Mouse (Mus musculus) embryonic facial prominence, embryonic 13.5 days (tissue): ENCODE data around the gene Rit1. TPM values are rescaled to one million over a fixed set of nuclear protein-coding genes. Genes with fewer than 3 reads are reported as not detected.
"Not testable (repeated sequence)": the region's sequence is repeated elsewhere in the genome, so short reads cannot be mapped to it uniquely, and the experiment has no call there.

ENCODE experiments used
- ATAC-seq: fragments of 200-750 bp; cut with Nextera tagmentation; 2 replicates; pipeline ENCODE4 v1.8.0; 2017; ENCODE audit warnings: low read depth; ENCODE audit not compliant: insufficient number of reproducible peaks, insufficient read depth, low FRiP score, low TSS enrichment
- H3K27ac ChIP-seq: fragments of 300-500 bp; sonication (generic); 2 replicates; pipeline ENCODE4 v1.5.1; 2015; ENCODE audit warnings: moderate library complexity, mild to moderate bottlenecking, inconsistent platforms
- H3K27me3 ChIP-seq: fragments of 300-500 bp; sonication (generic); 2 replicates; pipeline ENCODE4 v1.6.1; 2015; ENCODE audit warnings: mild to moderate bottlenecking, inconsistent platforms
- H3K36me3 ChIP-seq: fragments of 300-500 bp; sonication (generic); 2 replicates; pipeline ENCODE4 v1.6.1; 2015; ENCODE audit warnings: mild to moderate bottlenecking, inconsistent platforms
- H3K4me1 ChIP-seq: fragments of 300-500 bp; sonication (generic); 2 replicates; pipeline ENCODE4 v1.6.1; 2015; ENCODE audit warnings: inconsistent platforms
- H3K4me2 ChIP-seq: fragments of 300-500 bp; sonication (generic); 2 replicates; pipeline ENCODE4 v1.6.1; 2015; ENCODE audit warnings: moderate library complexity, mild to moderate bottlenecking, inconsistent platforms
- H3K4me3 ChIP-seq: fragments of 300-500 bp; sonication (generic); 2 replicates; pipeline ENCODE4 v1.5.1; 2015; ENCODE audit warnings: mild to moderate bottlenecking, inconsistent platforms
- H3K9ac ChIP-seq: fragments of 300-500 bp; sonication (generic); 2 replicates; pipeline ENCODE4 v1.6.1; 2015; ENCODE audit warnings: mild to moderate bottlenecking, inconsistent platforms
- H3K9me3 ChIP-seq: fragments of 300-500 bp; sonication (generic); 2 replicates; pipeline ENCODE4 v1.6.1; 2016; ENCODE audit warnings: inconsistent platforms
- WGBS: fragments of 180-500 bp; shearing (Covaris S2); methylation state at CpG from one replicate; pipeline ENCODE4 v1.1.7; 2015; ENCODE audit warnings: mixed read lengths; 5-methylcytosine and 5-hydroxymethylcytosine counted together
- polyA plus RNA-seq: library from polyadenylated mRNA; unstranded; fragments of >200 nt; fragmentation: Nextera tagmentation; extraction: Ambion mirVana; gene quantifications from 2 replicates; pipeline ENCODE4 v1.2.1, GENCODE M21; 2015

Gene Rit1
- polyA plus RNA-seq, 1 experiment from 2014 or later = 54.4 TPM

DNA sequence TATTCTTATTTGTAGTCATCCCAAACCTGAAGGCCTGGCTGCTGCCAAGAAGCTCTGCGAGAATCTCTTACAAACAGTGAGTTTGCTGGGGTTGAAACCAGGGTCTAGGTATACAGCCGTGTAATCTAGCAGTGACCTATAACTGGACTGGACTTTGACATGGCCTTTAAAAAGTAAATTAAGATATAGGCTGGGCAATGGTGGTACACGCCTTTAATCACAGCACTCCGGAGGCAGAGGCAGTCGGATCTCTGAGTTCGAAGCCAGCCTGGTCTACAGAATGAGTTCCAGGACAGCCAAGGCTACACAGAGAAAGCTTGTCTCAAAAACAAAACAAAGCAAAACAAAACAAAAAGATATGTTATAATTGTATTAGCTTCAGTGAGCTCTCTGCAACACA, 17.8 kb upstream of the Rit1 start:
- no peak overlapping the region for H3K27ac ChIP-seq
- no peak overlapping the region for H3K4me3 ChIP-seq
- H3K9ac ChIP-seq = no peak overlapping the region
- H3K36me3 ChIP-seq = peaks cover 95% of the 10 kb centered on the region
- ATAC-seq = no peak
- no peak overlapping the region for H3K4me2 ChIP-seq
- 91% methylated on average over 6 of the region's 6 CpGs for WGBS
- H3K27me3 ChIP-seq = no peaks in the 10 kb centered on the region
- H3K4me1 ChIP-seq = no peaks in the 10 kb centered on the region
- H3K9me3 ChIP-seq = no peaks in the 10 kb centered on the region

DNA sequence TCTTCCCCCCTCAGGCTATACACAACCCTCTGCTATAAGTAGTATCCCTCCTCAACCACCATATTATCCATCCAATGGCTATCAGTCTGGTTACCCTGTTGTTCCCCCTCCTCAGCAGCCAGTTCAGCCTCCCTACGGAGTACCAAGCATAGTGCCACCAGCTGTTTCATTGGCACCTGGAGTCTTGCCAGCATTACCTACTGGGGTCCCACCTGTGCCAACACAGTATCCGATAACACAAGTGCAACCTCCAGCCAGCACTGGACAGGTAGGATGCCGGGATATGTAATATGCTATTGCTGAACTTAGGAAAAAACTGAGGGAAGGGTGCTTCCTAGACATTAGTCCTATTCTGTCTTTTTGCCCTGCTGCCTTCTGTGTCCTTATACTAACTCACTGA, 16.4 kb upstream of the Rit1 start:
- Histone ChIP-seq H3K4me1 (no peaks in the 10 kb centered on the region), H3K4me2 (no peak overlapping the region), H3K36me3 (peaks cover 94% of the 10 kb centered on the region), H3K27ac (no peak overlapping the region), H3K9me3 (no peaks in the 10 kb centered on the region), H3K9ac (no peak overlapping the region), H3K27me3 (no peaks in the 10 kb centered on the region), H3K4me3 (no peak overlapping the region)
- WGBS = 90% methylated on average over 3 of the region's 3 CpGs
- ATAC-seq = no peak

DNA sequence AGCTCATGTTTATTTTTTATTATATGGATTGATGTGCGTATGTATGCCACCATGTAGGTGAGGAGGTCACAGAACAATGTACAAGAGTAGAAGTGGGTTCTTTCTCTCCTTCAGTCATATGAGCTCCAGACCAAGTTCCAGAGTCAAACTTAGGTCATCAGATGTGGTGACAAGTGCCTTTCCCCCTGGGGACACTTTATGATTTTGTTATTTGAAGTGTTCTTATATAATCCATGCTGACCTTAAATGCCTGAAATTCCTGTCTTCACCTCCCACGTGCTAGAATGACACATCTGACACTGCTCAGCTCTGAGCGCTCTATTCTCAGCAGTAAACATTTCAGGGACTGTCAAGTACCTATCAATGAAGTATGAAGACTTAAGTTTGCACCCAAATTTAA, 15.4 kb upstream of the Rit1 start:
- Histone ChIP-seq H3K4me2 (no peak overlapping the region), H3K36me3 (peaks cover 89% of the 10 kb centered on the region), H3K9ac (no peak overlapping the region), H3K27ac (no peak overlapping the region), H3K9me3 (no peaks in the 10 kb centered on the region), H3K4me3 (no peak overlapping the region), H3K27me3 (no peaks in the 10 kb centered on the region), H3K4me1 (no peaks in the 10 kb centered on the region)
- ATAC-seq = no peak
- WGBS = 66% methylated on average over 3 of the region's 3 CpGs

DNA sequence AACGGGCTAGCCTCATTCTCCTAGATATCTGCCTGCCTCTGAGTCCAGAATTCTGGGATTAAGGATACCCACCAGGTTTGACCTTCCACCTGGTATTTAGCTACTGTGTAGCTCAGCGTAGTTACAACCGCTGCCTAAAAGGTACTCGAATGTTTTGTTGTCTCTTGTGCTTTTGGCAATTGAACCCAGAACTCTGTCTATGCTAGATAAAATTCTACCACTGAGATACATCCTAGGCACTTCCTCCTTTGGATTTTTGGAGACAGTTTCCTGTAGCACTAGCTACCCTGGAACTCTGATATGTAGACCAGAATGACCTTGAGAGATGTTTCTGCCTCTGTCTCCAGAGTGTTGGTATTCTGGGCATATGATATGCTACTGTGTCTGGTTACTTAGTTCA, 2.9 kb upstream of the Rit1 start:
- H3K4me1 ChIP-seq = peaks cover 11% of the 10 kb centered on the region
- H3K27ac ChIP-seq = no peak overlapping the region
- ATAC-seq = no peak
- no peak overlapping the region for H3K9ac ChIP-seq
- no peak overlapping the region for H3K4me2 ChIP-seq
- no peaks in the 10 kb centered on the region for H3K9me3 ChIP-seq
- no peak overlapping the region for H3K4me3 ChIP-seq
- H3K27me3 ChIP-seq = no peaks in the 10 kb centered on the region
- H3K36me3 ChIP-seq = peaks cover 58% of the 10 kb centered on the region
- WGBS = 94% methylated on average over 4 of the region's 4 CpGs

DNA sequence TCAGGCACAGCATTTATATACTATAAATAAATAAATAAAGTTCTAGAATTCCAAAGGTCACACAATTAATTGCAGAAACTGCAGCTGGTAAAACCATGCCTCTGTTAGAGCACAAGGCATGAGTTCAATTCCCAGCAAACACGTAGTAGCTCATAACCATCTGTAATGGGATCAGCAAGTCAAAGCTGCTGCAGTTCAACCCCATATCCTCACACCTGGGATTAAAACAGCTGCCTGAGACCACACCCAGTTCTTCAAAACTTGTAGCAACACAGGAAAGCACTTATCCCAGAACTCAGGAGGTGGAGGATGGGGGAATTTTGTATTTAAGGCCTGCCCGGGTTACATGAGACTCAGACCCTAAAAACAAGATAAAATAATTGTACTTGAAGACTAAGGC, 1.9 kb upstream of the Rit1 start:
- Histone ChIP-seq H3K27me3 (no peaks in the 10 kb centered on the region), H3K27ac (0 out of 2 replicates have a peak overlapping the region, but pooled peaks have one; percentile 5), H3K9ac (no peak overlapping the region), H3K36me3 (peaks cover 58% of the 10 kb centered on the region), H3K4me1 (peaks cover 17% of the 10 kb centered on the region), H3K9me3 (no peaks in the 10 kb centered on the region), H3K4me3 (no peak overlapping the region), H3K4me2 (no peak overlapping the region)
- ATAC-seq = no peak
- 64% methylated on average over 2 of the region's 2 CpGs for WGBS

DNA sequence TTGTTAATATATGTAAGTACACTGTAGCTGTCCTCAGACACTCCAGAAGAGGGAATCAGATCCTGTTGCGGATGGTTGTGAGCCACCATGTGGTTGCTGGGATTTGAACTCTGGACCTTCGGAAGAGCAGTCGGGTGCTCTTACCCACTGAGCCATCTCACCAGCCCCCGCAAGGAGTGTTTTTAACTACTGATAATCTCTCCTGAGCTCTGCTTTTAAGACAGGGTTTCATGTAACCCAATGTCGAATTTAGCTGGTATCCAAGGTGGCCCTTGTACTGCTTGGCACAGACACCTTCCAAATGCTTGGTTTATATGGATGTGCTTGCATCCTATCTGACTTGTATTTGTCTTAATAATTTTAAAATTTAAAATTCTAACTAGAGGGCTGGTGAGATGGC, 922 bp upstream of the Rit1 start:
- Histone ChIP-seq H3K36me3 (peaks cover 58% of the 10 kb centered on the region), H3K4me1 (peaks cover 17% of the 10 kb centered on the region)
- not testable (repeated sequence) for H3K27me3 ChIP-seq, ATAC-seq, H3K9me3 ChIP-seq, H3K4me3 ChIP-seq, H3K27ac ChIP-seq, H3K4me2 ChIP-seq, H3K9ac ChIP-seq
- 89% methylated on average over 5 of the region's 5 CpGs for WGBS

DNA sequence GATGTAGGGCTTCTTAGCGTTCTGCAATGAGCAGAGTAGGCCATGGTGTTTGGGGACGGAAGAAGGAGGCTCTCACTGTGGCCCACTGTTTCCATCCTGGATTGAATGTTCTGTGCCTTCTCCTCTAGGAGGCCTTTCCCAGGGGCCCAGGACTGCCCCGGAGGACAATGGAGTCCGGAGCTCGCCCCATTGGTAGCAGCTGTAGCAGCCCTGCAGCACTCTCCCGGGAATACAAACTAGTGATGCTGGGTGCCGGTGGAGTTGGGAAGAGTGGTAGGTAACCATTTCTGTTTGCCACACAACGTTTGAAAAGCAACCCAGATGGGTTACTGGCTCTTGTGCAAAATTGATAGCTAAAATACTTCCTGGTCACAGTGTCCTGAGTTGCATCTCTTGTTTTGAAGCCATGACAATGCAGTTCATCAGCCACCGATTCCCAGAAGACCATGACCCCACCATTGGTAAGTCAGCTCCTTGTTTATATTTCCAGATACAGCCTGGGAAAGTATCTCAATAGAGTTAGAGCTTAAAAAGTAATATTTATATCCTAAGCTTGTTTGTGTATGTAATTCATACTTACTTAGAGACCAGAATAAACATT, 660 bp downstream of the Rit1 start:
- no peak for ATAC-seq
- Histone ChIP-seq H3K27ac (peak overlapping the region; percentile 73), H3K4me2 (peak overlapping the region; percentile 89), H3K36me3 (peaks cover 56% of the 10 kb centered on the region), H3K9me3 (no peaks in the 10 kb centered on the region), H3K9ac (peak overlapping the region; percentile 83), H3K4me3 (peak overlapping the region; percentile 75), H3K4me1 (peaks cover 17% of the 10 kb centered on the region), H3K27me3 (no peaks in the 10 kb centered on the region)
- WGBS = 8% methylated on average over 9 of the region's 9 CpGs

DNA sequence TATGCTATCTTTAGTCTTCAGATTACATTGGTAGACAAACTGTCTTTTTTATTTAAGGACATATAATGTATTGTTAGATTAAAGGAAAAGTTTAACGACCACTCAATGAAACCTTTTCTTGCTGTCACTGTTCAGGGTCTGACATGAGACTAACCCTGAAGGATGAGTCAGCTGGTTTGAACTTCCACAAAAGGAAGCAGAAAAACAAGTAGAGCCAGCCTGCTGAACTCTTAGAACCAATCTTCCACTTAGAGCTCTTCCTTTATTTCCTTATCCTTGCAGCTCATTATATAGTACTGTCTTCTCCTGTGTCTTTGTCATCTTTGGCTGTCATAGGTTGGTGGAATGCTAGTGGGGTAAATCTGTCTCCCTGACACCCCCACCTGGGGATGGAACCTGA, 1.2 kb downstream of the Rit1 start:
- Histone ChIP-seq H3K9ac (no peak overlapping the region), H3K4me2 (peak overlapping the region; percentile 89), H3K4me1 (peaks cover 17% of the 10 kb centered on the region), H3K36me3 (peaks cover 52% of the 10 kb centered on the region), H3K27me3 (no peaks in the 10 kb centered on the region), H3K9me3 (no peaks in the 10 kb centered on the region), H3K27ac (no peak overlapping the region), H3K4me3 (peak overlapping the region; percentile 75)
- 60% methylated on average over 1 of the region's 1 CpGs for WGBS
- no peak for ATAC-seq

DNA sequence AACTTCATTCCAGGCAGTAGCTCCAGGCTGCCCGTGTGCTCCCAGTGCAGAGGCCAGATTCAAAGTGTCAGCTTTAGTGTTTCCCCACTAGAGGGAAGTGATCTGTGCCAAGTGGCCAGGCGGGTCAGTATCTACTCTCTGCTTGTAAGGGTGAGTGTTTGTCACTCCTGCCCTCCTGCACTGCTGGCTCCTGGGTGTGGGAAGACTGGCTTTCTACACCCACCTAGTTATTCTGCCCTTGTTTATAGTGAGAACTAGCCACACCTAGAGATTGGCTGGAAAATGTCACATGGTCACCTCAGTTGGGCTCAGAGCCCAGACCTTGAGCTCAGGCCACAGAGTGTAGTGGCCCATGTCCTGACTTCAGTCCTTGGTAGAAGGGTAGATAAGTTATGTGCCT, 2.5 kb downstream of the Rit1 start:
- WGBS = 80% methylated on average over 2 of the region's 2 CpGs

DNA sequence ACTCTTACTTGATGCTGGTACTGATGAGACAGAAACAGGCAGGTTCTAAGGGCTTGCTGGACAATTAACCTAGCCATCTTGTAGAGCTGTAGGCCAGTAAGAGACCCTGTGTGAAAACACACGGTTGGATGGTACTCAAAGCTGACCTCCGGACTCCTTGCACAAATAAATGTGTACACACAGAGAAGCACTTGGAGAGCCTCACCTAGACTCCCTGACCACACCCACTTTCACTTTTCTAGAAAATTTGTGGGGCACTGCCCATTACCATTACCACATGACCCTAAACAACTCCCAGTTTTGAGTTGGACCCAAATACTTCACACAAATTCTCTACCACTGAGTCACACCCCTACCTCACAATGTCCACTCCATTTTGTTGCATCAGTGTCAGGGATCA, 19.9 kb downstream of the Rit1 start:
- Histone ChIP-seq H3K4me3 (no peak overlapping the region), H3K9ac (no peak overlapping the region), H3K27ac (no peak overlapping the region), H3K4me1 (no peaks in the 10 kb centered on the region), H3K9me3 (no peaks in the 10 kb centered on the region), H3K4me2 (no peak overlapping the region), H3K36me3 (peaks cover 10% of the 10 kb centered on the region), H3K27me3 (no peaks in the 10 kb centered on the region)
- WGBS = 97% methylated on average over 2 of the region's 2 CpGs
- no peak for ATAC-seq

More for the DNA sequence above, 2.5 kb downstream of the Rit1 start:
- Histone ChIP-seq H3K4me2 (no peak overlapping the region; the same call in 1 of the 2 replicates), H3K4me3 (0 out of 2 replicates have a peak overlapping the region, but pooled peaks have one; percentile 9), H3K36me3 (peaks cover 50% of the 10 kb centered on the region), H3K27ac (no peak overlapping the region), H3K4me1 (peaks cover 17% of the 10 kb centered on the region), H3K9ac (no peak overlapping the region), H3K27me3 (no peaks in the 10 kb centered on the region), H3K9me3 (no peaks in the 10 kb centered on the region)
- ATAC-seq = no peak

DNA sequence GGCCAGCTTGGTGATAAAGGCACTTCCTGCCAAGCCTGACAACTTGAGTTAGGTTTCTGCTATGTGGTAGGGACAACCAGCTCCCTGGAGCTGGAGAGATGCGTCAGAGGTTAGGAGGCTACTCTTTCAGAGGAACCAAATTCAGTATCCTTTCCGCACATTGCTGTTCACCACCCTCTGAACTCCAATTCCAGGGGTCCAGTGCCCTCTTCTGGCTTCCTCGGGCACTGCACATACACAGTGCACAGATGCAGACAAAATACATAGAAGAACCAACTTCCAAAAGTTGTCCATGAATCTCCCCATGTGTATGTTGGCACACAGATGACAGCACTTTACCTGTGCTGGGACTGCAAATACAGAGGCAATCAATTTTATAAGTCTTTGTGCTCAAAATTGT, 22.0 kb downstream of the Rit1 start:
- no peak overlapping the region for H3K9ac ChIP-seq
- 38% methylated on average over 3 of the region's 3 CpGs for whole genome bisulfite sequencing
- no peak overlapping the region for H3K4me3 ChIP-seq
- no peaks in the 10 kb centered on the region for H3K27me3 ChIP-seq
- H3K9me3 ChIP-seq = no peaks in the 10 kb centered on the region
- H3K4me1 ChIP-seq = no peaks in the 10 kb centered on the region
- no peak for ATAC-seq
- H3K4me2 ChIP-seq = no peak overlapping the region
- no peak overlapping the region for H3K27ac ChIP-seq
- no peaks in the 10 kb centered on the region for H3K36me3 ChIP-seq

DNA sequence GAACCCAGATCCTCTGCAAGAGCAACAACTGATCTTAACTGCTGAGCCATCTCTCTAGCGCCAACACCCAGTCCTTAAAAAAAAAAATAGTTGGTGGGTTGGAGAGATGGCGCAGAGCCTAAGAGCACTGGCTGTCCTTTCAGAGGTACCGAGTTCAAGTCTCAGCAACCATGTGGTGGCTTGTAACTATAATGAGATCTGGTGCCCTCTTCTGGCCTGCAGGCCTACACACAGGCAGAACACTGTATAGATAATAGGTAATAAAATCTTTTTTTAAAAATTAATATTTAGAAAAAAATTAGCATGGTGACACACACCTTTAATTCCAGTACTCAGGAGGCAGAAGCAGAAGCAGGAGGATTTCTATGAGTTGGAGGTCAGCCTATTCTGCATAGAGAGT, 23.5 kb downstream of the Rit1 start:
- Histone ChIP-seq H3K4me3 (no peak overlapping the region), H3K4me1 (no peaks in the 10 kb centered on the region), H3K36me3 (peaks cover 4% of the 10 kb centered on the region), H3K27ac (no peak overlapping the region), H3K4me2 (no peak overlapping the region), H3K9me3 (no peaks in the 10 kb centered on the region), H3K9ac (no peak overlapping the region), H3K27me3 (no peaks in the 10 kb centered on the region)
- no peak for ATAC-seq
- WGBS = 90% methylated on average over 3 of the region's 3 CpGs
